Mouse (Mus musculus) urinary bladder, postnatal 14 days (tissue): ENCODE measurements around the gene Psapl1.
A peak's percentile ranks its signal among the peaks of the same experiment; 100 is the strongest.

Experiments
- DNase-seq: peaks from one replicate; pipeline ENCODE4 v3.0.0; 2021; ENCODE audit warnings: low spot score

The Psapl1 gene

GRCm38 (mm10) chr5:36203916-36204315, at the start of gene Psapl1:
Gene Psapl1, plus strand, starts transcription at chr5:36204021.
- peak; percentile 81 for DNase-seq

- no peak for DNase-seq
Observed at GRCm38 (mm10) chr5:36154879-36155485, 48.8 kb upstream of the Psapl1 start.

GRCm38 (mm10) chr5:36165424-36166302, 38.2 kb upstream of the Psapl1 start:
- DNase-seq, result no peak

GRCm38 (mm10) chr5:36166346-36167013, 37.3 kb upstream of the Psapl1 start:
- no peak for DNase-seq

GRCm38 (mm10) chr5:36168963-36169650, 34.7 kb upstream of the Psapl1 start:
- no peak for DNase-seq

- no peak for DNase-seq
Observed at GRCm38 (mm10) chr5:36174569-36175115, 29.2 kb upstream of the Psapl1 start.

- DNase-seq, result peak; percentile 76
Observed at GRCm38 (mm10) chr5:36176409-36176808, 27.4 kb upstream of the Psapl1 start.

- no peak for DNase-seq
Observed at GRCm38 (mm10) chr5:36176873-36177272, 26.9 kb upstream of the Psapl1 start.

- no peak for DNase-seq
Observed at GRCm38 (mm10) chr5:36178215-36178614, 25.6 kb upstream of the Psapl1 start.

- DNase-seq, result no peak
Observed at GRCm38 (mm10) chr5:36178785-36179184, 25.0 kb upstream of the Psapl1 start.

GRCm38 (mm10) chr5:36179708-36180107, 24.1 kb upstream of the Psapl1 start:
- no peak for DNase-seq

GRCm38 (mm10) chr5:36182326-36182725, 21.5 kb upstream of the Psapl1 start:
- DNase-seq, result no peak

GRCm38 (mm10) chr5:36186294-36187053, 17.3 kb upstream of the Psapl1 start:
- DNase-seq, result no peak

GRCm38 (mm10) chr5:36188310-36188709, 15.5 kb upstream of the Psapl1 start:
- peak; percentile 54 for DNase-seq

GRCm38 (mm10) chr5:36191285-36191684, 12.5 kb upstream of the Psapl1 start:
- DNase-seq, result no peak

GRCm38 (mm10) chr5:36191876-36192275, 11.9 kb upstream of the Psapl1 start:
- peak; percentile 50 for DNase-seq

GRCm38 (mm10) chr5:36192677-36193076, 11.1 kb upstream of the Psapl1 start:
- no peak for DNase-seq

- peak; percentile 55 for DNase-seq
Observed at GRCm38 (mm10) chr5:36194631-36195030, 9.2 kb upstream of the Psapl1 start.

- DNase-seq, result no peak
Observed at GRCm38 (mm10) chr5:36195436-36195835, 8.4 kb upstream of the Psapl1 start.

GRCm38 (mm10) chr5:36199519-36199918, 4.3 kb upstream of the Psapl1 start:
- no peak for DNase-seq

GRCm38 (mm10) chr5:36202781-36203180, 1.0 kb upstream of the Psapl1 start:
- peak; percentile 77 for DNase-seq
